Mouse (Mus musculus) gastrocnemius, postnatal 14 days (tissue): Measurements from ENCODE around the gene Zmiz2. TPM values are rescaled to one million over a fixed set of nuclear protein-coding genes. Genes with fewer than 3 reads are reported as not detected.
"Not testable (repeated sequence)": the region's sequence is repeated elsewhere in the genome, so short reads cannot be mapped to it uniquely, and the experiment has no call there.

Experiments
- DNase-seq: peaks from one replicate; pipeline ENCODE4 v3.0.0; 2021; ENCODE audit warnings: mixed read lengths
- intact Hi-C: fragments of 180-260 bp; cut with DNase I; formaldehyde crosslinking; loops from one replicate; pipeline ENCODE4 v1.15.1; 2025; ENCODE audit warnings: low total_unique reads
- total RNA-seq, 2 experiments: library from RNA; stranded (reverse); gene quantifications; 2 replicates each; pipeline ENCODE4 v1.2.3; 2021

Zmiz2 gene
- total RNA-seq, 2 experiments from 2014 or later: 28.9 to 30.2 TPM

- intact Hi-C loops: no loop called here
- peak; percentile 84 for DNase-seq
Measured at GRCm38 (mm10) chr11:6416405-6417034, 27.6 kb downstream of the Zmiz2 start.

GRCm38 (mm10) chr11:6417069-6417468 is 28.2 kb downstream of the Zmiz2 start:
- intact Hi-C loops: no loop called here
- no peak for DNase-seq

DNA sequence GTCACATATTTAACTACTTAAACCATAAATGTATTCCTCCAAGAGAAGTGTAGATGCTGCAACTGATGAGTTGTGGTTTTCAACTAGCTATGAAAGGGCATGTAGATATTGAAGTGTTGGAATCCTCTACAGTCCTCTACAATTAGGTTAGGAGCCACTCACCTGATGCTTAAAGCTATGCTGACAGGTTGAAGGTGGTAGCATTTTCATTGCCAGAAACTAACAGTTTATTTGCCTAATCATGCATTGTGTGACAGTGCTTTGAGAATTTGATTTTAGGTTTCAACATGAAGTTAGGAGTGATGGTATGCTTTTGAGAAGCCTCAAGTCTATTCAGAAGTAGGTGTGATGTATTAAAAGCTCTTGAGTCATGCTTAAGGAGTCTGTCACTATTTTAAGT is 28.6 kb downstream of the Zmiz2 start:
- intact Hi-C loops: no loop called here
- no peak for DNase-seq

- intact Hi-C loops: no loop called here
- DNase-seq: no peak
Measured at GRCm38 (mm10) chr11:6418751-6419150, 29.9 kb downstream of the Zmiz2 start.

DNA sequence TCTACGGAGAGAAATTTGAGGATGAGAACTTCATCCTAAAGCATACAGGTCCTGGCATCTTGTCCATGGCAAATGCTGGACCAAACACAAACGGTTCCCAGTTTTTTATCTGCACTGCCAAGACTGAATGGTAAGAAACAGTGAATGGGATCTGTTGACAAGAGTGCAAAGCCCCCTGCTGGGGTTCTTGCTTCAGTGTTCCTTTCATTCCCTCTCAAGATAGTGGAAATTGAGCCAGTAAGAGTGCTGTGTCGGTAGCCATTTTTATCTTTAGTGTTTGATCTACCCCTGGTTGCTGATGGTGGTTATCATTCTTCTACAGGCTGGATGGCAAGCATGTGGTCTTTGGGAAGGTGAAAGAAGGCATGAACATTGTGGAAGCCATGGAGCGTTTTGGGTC is 30.3 kb downstream of the Zmiz2 start:
- intact Hi-C loops, DNase-seq: not testable (repeated sequence)

DNA sequence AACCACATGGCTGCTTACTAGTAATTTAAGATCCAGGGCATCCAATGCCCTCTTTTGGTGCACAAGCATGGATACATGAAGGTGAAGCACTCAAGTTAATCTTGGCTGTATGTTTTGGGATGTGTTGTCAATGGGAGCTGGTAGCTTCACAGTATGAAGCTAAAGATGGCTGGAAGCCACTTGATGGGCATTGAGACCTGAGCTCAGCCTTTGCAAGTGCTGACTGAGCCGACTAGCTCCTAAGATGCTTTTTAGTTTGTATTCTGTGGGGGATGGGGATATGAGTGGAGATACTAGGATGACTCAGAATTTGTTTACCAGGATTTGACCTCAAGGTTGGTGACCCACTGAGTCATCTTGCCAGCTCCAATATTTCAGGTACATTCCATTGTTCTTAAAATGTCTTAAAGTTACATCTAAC is 31.4 kb downstream of the Zmiz2 start:
- intact Hi-C loops: no loop called here
- no peak for DNase-seq

DNA sequence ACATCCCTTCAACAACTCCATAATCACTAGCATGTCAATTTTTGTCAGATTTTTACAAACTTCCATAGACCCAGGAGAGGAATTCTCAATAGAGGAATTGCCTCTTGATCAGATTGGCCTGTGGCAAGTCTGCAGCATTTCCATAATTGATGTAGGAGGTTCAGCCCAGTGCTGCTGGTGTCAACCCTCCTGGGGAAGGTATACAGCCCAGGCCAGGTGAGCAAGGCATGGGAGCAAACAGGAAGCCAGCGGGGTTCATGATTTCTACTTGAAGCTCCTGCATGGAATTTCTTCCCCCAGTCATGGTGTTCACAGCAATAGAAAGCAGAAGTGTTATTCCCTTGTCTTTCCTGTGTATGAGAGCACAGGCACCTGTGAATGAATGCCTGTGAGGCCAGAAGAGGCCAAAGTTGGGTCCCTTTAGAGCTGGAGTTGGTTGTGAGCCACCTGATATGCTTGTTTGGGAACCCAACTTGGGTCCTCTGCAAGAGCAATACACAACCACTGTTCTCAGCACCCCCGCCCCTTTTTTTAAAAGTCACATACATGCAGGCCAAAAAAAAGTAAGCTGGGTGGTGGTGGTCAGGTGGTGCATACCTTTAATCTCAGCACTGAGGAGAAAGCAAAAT is 32.0 kb downstream of the Zmiz2 start:
- intact Hi-C loops: no loop called here

GRCm38 (mm10) chr11:6430186-6430585 is 41.3 kb downstream of the Zmiz2 start:
- intact Hi-C loops: no loop called here
- no peak for DNase-seq

More for the DNA sequence above, 32.0 kb downstream of the Zmiz2 start:
- DNase-seq: no peak

GRCm38 (mm10) chr11:6436442-6436841 is 47.6 kb downstream of the Zmiz2 start:
- DNase-seq: peak; percentile 55
- intact Hi-C loops: no loop called here

DNA sequence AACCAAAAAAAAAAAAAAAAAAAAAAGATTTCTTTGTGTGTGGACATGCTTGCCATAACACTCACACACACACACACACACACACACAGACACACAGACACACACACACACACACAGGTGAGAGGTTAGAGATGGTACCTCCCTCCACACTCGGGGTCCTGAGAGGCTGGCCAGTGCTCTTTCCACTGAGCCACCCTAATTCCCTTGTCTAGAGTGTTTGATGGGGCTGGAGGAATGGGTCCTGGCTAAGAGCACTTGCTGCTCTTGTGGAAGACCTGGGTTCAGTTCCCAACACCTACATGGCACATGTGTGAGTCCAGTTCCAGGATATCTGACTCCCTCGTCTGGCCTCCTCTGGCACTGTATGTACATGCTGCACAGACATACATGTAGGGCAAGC is 48.8 kb downstream of the Zmiz2 start:
- intact Hi-C loops: no loop called here
- no peak for DNase-seq

DNA sequence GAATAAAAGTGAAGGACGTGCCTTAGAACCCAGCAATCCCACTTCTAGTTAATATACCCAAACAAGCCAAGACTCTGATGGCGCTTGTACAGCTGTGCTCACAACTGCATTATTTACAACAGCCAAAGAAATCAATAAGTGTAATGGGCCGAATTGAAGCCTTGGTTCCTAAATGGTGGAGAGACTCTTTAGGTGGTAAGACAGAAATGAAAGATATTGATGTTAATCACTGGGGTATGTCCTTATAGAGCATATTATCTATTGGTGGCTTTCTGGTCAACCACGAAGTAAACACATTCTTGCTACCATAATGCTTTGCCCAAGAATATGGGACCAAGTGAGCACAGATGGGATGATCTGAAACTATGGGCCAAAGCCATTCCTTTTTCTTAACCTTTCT is 51.3 kb downstream of the Zmiz2 start:
- intact Hi-C loops: no loop called here

DNA sequence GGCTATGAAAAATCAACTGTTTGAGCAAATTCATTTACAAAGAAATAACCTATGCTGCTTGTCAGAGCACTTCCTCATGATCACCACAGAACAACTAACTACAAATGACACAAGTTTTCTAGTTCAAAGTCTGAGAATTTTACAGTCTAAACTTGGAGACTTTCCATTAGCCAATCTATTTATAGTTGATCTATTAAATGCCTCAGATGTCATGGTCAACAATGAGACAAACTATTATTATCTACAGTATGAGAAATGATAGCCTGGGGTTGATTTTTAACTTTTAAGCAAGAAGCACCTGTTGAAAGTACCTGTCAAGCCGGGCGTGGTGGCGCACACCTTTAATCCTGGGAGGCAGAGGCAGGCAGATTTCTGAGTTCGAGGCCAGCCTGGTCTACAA is 53.7 kb downstream of the Zmiz2 start:
- no peak for DNase-seq
- intact Hi-C loops: no loop called here

More for the DNA sequence above, 51.3 kb downstream of the Zmiz2 start:
- no peak for DNase-seq

DNA sequence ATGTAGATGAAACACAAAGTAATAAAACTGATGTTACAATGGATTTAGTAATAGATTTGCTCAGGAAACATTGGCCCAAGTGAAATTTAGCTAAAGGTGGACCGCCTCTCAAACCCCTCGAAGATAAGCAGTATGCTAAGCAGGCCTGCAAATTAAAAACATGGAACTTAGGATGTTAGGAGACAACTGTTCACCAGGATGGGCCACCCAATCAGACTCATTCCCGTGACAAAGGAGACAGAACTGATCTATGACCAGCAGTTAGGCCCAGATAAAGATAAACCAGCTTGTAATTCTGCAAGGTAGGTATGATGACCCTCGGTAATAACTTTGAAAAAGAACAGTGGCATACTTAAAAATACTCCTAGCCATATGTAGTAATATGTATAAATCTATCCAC is 54.2 kb downstream of the Zmiz2 start:
- DNase-seq: no peak
- intact Hi-C loops: no loop called here

GRCm38 (mm10) chr11:6443727-6444076 is 54.8 kb downstream of the Zmiz2 start:
- intact Hi-C loops: no loop called here
- no peak for DNase-seq

DNA sequence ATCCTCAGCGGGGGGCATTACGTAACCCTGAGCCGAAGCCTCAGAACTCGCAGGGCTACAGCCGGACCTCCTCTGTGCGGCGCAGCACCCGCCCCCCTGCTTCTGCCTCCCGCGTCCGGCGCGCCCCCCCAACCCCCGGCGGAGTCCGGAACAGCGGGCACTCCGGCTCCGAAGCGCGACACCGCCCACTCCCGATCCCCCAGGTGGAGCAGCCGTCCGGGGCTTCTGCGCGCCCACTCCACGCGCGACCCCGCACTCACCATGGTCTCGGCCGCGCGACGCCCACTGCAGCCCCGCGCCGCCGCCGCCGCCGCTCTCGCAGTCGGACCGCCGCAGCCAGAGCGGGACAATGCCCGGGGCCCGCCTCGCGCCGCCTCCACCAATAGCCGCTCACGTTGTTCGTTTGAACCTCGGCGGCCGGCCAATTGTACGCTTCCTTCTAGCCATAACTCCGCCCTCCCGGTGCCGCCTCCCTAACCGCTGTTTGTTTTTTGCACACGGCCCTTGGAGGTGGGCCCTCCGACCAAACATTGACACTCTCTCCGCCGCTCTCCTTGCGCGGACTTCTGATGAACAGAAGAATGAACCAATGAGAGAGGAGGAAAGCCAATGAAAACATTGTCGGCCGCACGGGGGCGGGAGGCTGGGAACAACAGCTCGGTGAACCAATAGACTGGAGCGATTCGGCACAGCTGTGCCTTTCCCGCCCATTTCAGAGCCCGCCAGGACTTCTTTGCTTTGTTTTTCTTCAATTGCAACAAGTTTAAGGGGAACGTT is 55.4 kb downstream of the Zmiz2 start, which contains the start of gene H2afv:
TSS of gene H2afv (minus strand) at position 367 of the 777 bp plus-strand sequence.
- intact Hi-C loops: no loop called here
- peak; percentile 100 for DNase-seq

DNA sequence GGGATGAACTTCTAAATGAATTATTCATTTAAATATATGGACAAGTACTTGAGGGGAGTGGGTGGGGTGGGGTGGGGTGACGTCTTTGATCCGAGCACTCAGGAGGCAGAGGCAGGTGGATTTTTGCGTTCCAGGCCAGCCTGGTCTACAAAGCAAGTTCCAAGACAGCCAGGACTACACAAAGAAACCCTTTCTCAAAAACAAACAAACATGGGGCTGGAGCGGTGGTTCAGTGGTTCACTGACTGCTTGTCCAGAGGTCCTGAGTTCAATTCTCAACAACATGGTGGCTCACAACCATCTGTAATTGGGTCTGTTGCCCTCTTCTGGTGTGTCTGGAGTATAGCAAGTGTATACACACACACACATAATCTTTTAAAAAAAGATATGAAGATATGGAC is 56.6 kb downstream of the Zmiz2 start:
- no peak for DNase-seq
- intact Hi-C loops: no loop called here

DNA sequence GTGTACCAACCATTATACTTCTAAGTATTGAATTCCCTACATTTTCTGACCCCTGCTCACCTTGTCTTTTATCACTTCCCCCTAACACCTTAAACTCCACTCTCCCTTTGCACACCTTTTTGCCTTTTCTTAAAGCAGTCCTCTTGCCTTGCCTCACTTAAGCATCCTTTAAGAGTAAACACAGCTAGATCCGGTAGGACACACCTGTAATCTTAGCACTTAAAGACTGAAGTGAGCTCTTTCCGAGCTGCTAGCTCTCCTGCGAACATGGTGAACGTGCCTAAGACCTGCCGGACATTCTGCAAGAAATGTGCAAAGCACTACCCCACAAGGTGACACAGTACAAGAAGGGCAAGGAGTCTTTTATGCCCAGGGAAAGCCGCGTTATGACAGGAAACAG is 57.1 kb downstream of the Zmiz2 start:
- intact Hi-C loops: no loop called here
- no peak for DNase-seq

DNA sequence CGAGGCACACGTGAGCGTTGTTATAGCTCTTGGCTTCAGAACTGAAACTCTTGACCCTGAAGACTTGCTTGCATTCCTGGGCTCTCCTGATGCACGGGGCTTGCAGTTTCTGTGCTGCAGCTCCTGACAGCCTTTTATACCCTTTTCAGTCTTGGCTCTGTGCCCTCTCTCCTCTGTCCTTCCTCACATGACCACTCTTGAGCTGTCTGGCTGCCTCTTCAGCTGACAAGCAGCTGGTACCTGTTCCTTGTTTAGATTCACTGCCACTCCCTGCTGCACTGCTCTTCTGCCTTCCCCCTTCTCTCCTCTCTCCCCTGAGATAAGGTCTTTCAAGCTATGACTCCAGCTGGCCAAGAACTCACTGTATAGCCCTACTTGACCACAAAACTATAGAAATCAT is 58.6 kb downstream of the Zmiz2 start:
- no peak for DNase-seq
- intact Hi-C loops: no loop called here

- DNase-seq, intact Hi-C loops: not testable (repeated sequence)
Measured at GRCm38 (mm10) chr11:6448155-6448554, 59.3 kb downstream of the Zmiz2 start.
